In genomic region chr3:108193686-108194085, GRCm38 (mm10) we compare ENCODE assay signal across 25 mouse cellular contexts. TPM values are rescaled to one million over a fixed set of nuclear protein-coding genes. Genes with fewer than 3 reads are reported as not detected.
"Had no signal": no experiment of that assay in that cellular context is flagged by ENCODE, and none has a peak within 500 bp of the region (broad histone marks: within the 10 kb centered on the region; RNA-seq: fewer than 3 reads in every experiment).

No protein-coding gene starts in this region.

- H3K36me3 ChIP-seq: kidney, embryonic 15.5 days; liver, embryonic 15.5 days; lung, embryonic 15.5 days had no signal

- ATAC-seq: midbrain, embryonic 13.5 days; midbrain, embryonic 16.5 days had no signal

- DNase-seq: kidney, adult 11 months; kidney, adult 8-10 months; kidney, postnatal 10 days; kidney, postnatal 36 days; layer of hippocampus, adult 9-11 months; lung, adult 18-20 months; lung, postnatal 10 days; lung, postnatal 36 days; right cerebral cortex, postnatal 4 days; thymus, adult 2 months; thymus, postnatal 14 days; thymus, postnatal 4 days had no signal

- H3K4me3 ChIP-seq: kidney, embryonic 15.5 days; liver, embryonic 15.5 days; lung, embryonic 15.5 days; megakaryocyte, embryonic 14.5 days; midbrain, embryonic 10.5 days; midbrain, embryonic 13.5 days; myocyte; neural tube, embryonic 13.5 days had no signal

- H3K9ac ChIP-seq: kidney, embryonic 15.5 days; liver, embryonic 15.5 days; lung, embryonic 15.5 days; midbrain, embryonic 13.5 days; neural tube, embryonic 13.5 days had no signal

- H3K27me3 ChIP-seq: kidney, embryonic 15.5 days; lung, embryonic 15.5 days; midbrain, embryonic 13.5 days; neural tube, embryonic 13.5 days had no signal

- H3K27ac ChIP-seq: liver, embryonic 15.5 days; lung, embryonic 15.5 days; midbrain, embryonic 10.5 days; midbrain, embryonic 13.5 days; neural tube, embryonic 13.5 days; stomach, postnatal 0 days had no signal

- H3K4me2 ChIP-seq: kidney, embryonic 15.5 days; liver, embryonic 11.5 days; liver, embryonic 15.5 days; lung, embryonic 15.5 days; midbrain, embryonic 13.5 days; neural tube, embryonic 13.5 days had no signal

- H3K9me3 ChIP-seq: kidney, embryonic 15.5 days; liver, embryonic 15.5 days; lung, embryonic 15.5 days; megakaryocyte, embryonic 14.5 days; midbrain, embryonic 10.5 days; midbrain, embryonic 13.5 days; neural tube, embryonic 13.5 days had no signal

RNA-seq across cellular contexts. Expression of gene Sypl2, which starts 32.8 kb away (rescaled TPM):
- total RNA-seq: monocyte, adult 5-6 weeks; neutrophil, adult 5-6 weeks had no signal

RNA-seq across cellular contexts. Expression of gene Gpr61, which starts 39.0 kb away (rescaled TPM):
- total RNA-seq: monocyte, adult 5-6 weeks had no signal
- polyA plus RNA-seq: thymus, adult 2 months had no signal
